Mouse (Mus musculus) midbrain, postnatal 0 days (tissue): ENCODE measurements around the gene Insig2. TPM values are rescaled to one million over a fixed set of nuclear protein-coding genes. Genes with fewer than 3 reads are reported as not detected.

Source experiments
- ATAC-seq: fragments of 200-750 bp; cut with Nextera tagmentation; 2 replicates; pipeline ENCODE4 v1.8.0; 2017; ENCODE audit warnings: moderate number of reproducible peaks, mild to moderate bottlenecking, moderate TSS enrichment, moderate library complexity; ENCODE audit not compliant: low FRiP score
- DNase-seq: peaks from one replicate; pipeline ENCODE4 v3.0.0-alpha.2; 2015; ENCODE audit warnings: low spot score
- H3K27ac ChIP-seq: fragments of 300-500 bp; sonication (generic); 2 replicates; pipeline ENCODE4 v1.5.1; 2014; ENCODE audit warnings: low read depth, mild to moderate bottlenecking, low read length, mixed read lengths
- H3K27me3 ChIP-seq: fragments of 300-500 bp; sonication (generic); 2 replicates; pipeline ENCODE4 v1.6.1; 2014; ENCODE audit warnings: low read length, control low read depth, mixed read lengths; ENCODE audit not compliant: insufficient read depth
- H3K36me3 ChIP-seq: fragments of 300-500 bp; sonication (generic); 2 replicates; pipeline ENCODE4 v1.6.1; 2014; ENCODE audit warnings: low read length, control low read depth, mixed read lengths; ENCODE audit not compliant: insufficient read depth
- H3K4me1 ChIP-seq: fragments of 300-500 bp; sonication (generic); 2 replicates; pipeline ENCODE4 v1.6.1; 2014; ENCODE audit warnings: mild to moderate bottlenecking, control low read depth, antibody characterized with exemption, low read length, mixed read lengths; ENCODE audit not compliant: insufficient read depth
- H3K4me2 ChIP-seq: fragments of 300-500 bp; sonication (generic); 2 replicates; pipeline ENCODE4 v1.6.1; 2014; ENCODE audit warnings: low read depth, mild to moderate bottlenecking, low read length, mixed read lengths; ENCODE audit not compliant: poor library complexity, severe bottlenecking
- H3K4me3 ChIP-seq: fragments of 300-500 bp; sonication (generic); 2 replicates; pipeline ENCODE4 v1.5.1; 2014; ENCODE audit warnings: low read depth, mild to moderate bottlenecking, low read length, moderate library complexity
- H3K9ac ChIP-seq: fragments of 300-500 bp; sonication (generic); replicated peaks from 2 replicates; pipeline ENCODE4 v1.6.1; 2014; ENCODE audit warnings: mild to moderate bottlenecking, low read length, moderate library complexity, mixed read lengths; ENCODE audit not compliant: poor library complexity, severe bottlenecking
- H3K9me3 ChIP-seq: fragments of 300-500 bp; sonication (generic); 2 replicates; pipeline ENCODE4 v1.6.1; 2016; ENCODE audit warnings: low read length, control low read depth
- CTCF ChIP-seq: IDR thresholded peaks from 2 replicates; pipeline ENCODE4 v1.5.1; 2016; ENCODE audit warnings: antibody characterized with exemption, mild to moderate bottlenecking
- WGBS: fragments of 180-500 bp; shearing (Covaris S2); extraction: QIAGEN DNeasy Blood & Tissue Kit; methylation state at CpG from one replicate; pipeline ENCODE4 v1.1.7; 2014; 5-methylcytosine and 5-hydroxymethylcytosine counted together
- polyA plus RNA-seq: library from polyadenylated mRNA; unstranded; fragments of >200 nt; fragmentation: Nextera tagmentation; extraction: Ambion mirVana; gene quantifications from 2 replicates; pipeline ENCODE4 v1.2.1, GENCODE M21; 2015
- total RNA-seq: library from RNA; depleted of rRNA; stranded (reverse); fragments of >200 nt; gene quantifications from 2 replicates; pipeline ENCODE4 v1.2.3, GENCODE M21; 2014

Gene Insig2
- total and polyA plus RNA-seq, 2 experiments from 2014 or later, result 24.3 to 35.7 TPM

GRCm38 (mm10) chr1:121290340-121290739, 42.0 kb downstream of the Insig2 start:
- Histone ChIP-seq H3K9me3 (no peaks in the 10 kb centered on the region), H3K36me3 (no peaks in the 10 kb centered on the region), H3K27ac (no peak overlapping the region), H3K4me1 (no peaks in the 10 kb centered on the region), H3K9ac (no peak overlapping the region), H3K4me2 (no peak overlapping the region), H3K4me3 (no peak overlapping the region), H3K27me3 (no peaks in the 10 kb centered on the region)
- TF ChIP-seq CTCF, result no peak
- no peak for ATAC-seq
- WGBS, result 60% methylated on average over 5 of the region's 5 CpGs
- no peak for DNase-seq

GRCm38 (mm10) chr1:121284197-121284596, 48.2 kb downstream of the Insig2 start:
- H3K4me1 ChIP-seq, result no peaks in the 10 kb centered on the region
- 100% methylated on average over 2 of the region's 2 CpGs for WGBS

GRCm38 (mm10) chr1:121280501-121280900, 51.9 kb downstream of the Insig2 start:
- Histone ChIP-seq H3K4me1 (no peaks in the 10 kb centered on the region), H3K9ac (no peak overlapping the region), H3K36me3 (no peaks in the 10 kb centered on the region), H3K9me3 (no peaks in the 10 kb centered on the region), H3K27ac (no peak overlapping the region), H3K4me3 (no peak overlapping the region), H3K27me3 (no peaks in the 10 kb centered on the region), H3K4me2 (no peak overlapping the region)
- WGBS, result 92% methylated on average over 1 of the region's 1 CpGs
- no peak for TF ChIP-seq CTCF
- ATAC-seq (no peak), DNase-seq (peak; percentile 32)

More at GRCm38 (mm10) chr1:121284197-121284596, 48.2 kb downstream of the Insig2 start:
- Histone ChIP-seq H3K36me3 (no peaks in the 10 kb centered on the region), H3K4me2 (no peak overlapping the region), H3K9me3 (no peaks in the 10 kb centered on the region), H3K4me3 (no peak overlapping the region), H3K27ac (no peak overlapping the region), H3K27me3 (no peaks in the 10 kb centered on the region), H3K9ac (no peak overlapping the region)
- TF ChIP-seq CTCF, result no peak
- ATAC-seq (no peak), DNase-seq (no peak)

- no peaks in the 10 kb centered on the region for H3K27me3 ChIP-seq
- H3K9me3 ChIP-seq, result no peaks in the 10 kb centered on the region
- no peaks in the 10 kb centered on the region for H3K4me1 ChIP-seq
- H3K4me2 ChIP-seq, result no peak overlapping the region
- DNase-seq (peak; percentile 38), ATAC-seq (peak; percentile 65; the same call in 1 of the 2 replicates)
- no peak overlapping the region for H3K9ac ChIP-seq
- no peak overlapping the region for H3K4me3 ChIP-seq
- no peak for TF ChIP-seq CTCF
- H3K27ac ChIP-seq, result no peak overlapping the region
- 60% methylated on average over 3 of the region's 3 CpGs for WGBS
- H3K36me3 ChIP-seq, result no peaks in the 10 kb centered on the region
Measured at GRCm38 (mm10) chr1:121278370-121278769, 54.0 kb downstream of the Insig2 start.

GRCm38 (mm10) chr1:121277466-121277865, 54.9 kb downstream of the Insig2 start:
- no peaks in the 10 kb centered on the region for H3K27me3 ChIP-seq
- 87% methylated on average over 4 of the region's 4 CpGs for WGBS
- H3K36me3 ChIP-seq, result no peaks in the 10 kb centered on the region
- H3K9me3 ChIP-seq, result no peaks in the 10 kb centered on the region
- TF ChIP-seq CTCF, result no peak
- no peaks in the 10 kb centered on the region for H3K4me1 ChIP-seq
- no peak overlapping the region for H3K27ac ChIP-seq
- ATAC-seq (no peak), DNase-seq (no peak)
- H3K9ac ChIP-seq, result no peak overlapping the region
- H3K4me3 ChIP-seq, result no peak overlapping the region
- H3K4me2 ChIP-seq, result no peak overlapping the region

GRCm38 (mm10) chr1:121275961-121276506, 56.4 kb downstream of the Insig2 start:
- ATAC-seq, result no peak
- 74% methylated on average over 3 of the region's 3 CpGs for WGBS
- Histone ChIP-seq H3K4me2 (no peak overlapping the region), H3K4me1 (no peaks in the 10 kb centered on the region), H3K9ac (no peak overlapping the region), H3K4me3 (no peak overlapping the region), H3K9me3 (no peaks in the 10 kb centered on the region), H3K27me3 (no peaks in the 10 kb centered on the region), H3K36me3 (no peaks in the 10 kb centered on the region), H3K27ac (no peak overlapping the region)
- DNase-seq, result no peak
- TF ChIP-seq CTCF, result no peak
